Mouse (Mus musculus): ENCODE measurements at regions not wholly inside any gene's neighbourhood (a gene's known extent, or its start where the extent isn't known, plus 50 kb on each side); places are given as distances from the start of the nearest gene placed in this dataset.
A peak's percentile ranks its signal among the peaks of the same experiment; 100 is the strongest.

- H3K27me3 ChIP-seq (ENCODE audit: control insufficient read depth, insufficient read depth, low read length): no peaks in the 10 kb centered on the region
- H3K4me3 ChIP-seq (ENCODE audit: control insufficient read depth, low read depth, low read length): no peak overlapping the region
- H3K27ac ChIP-seq (ENCODE audit: control insufficient read depth, insufficient read depth, low read depth, low read length): no peak overlapping the region
- H3K36me3 ChIP-seq (ENCODE audit: control insufficient read depth, insufficient read depth, low read length): no peaks in the 10 kb centered on the region
- H3K4me1 ChIP-seq (ENCODE audit: control insufficient read depth, insufficient read depth, low read length): no peaks in the 10 kb centered on the region
- TF ChIP-seq CTCF (IDR thresholded peaks at IDR 0.05; ENCODE audit: control insufficient read depth, insufficient read depth, insufficient replicate concordance, low read depth, low read length): no peak
- TF ChIP-seq POLR2A (IDR thresholded peaks at IDR 0.05; ENCODE audit: control insufficient read depth, low read depth, low read length): no peak
Observed at GRCm38 (mm10) chr1:119259455-119259854, 162.6 kb downstream of the Inhbb start.

DNA sequence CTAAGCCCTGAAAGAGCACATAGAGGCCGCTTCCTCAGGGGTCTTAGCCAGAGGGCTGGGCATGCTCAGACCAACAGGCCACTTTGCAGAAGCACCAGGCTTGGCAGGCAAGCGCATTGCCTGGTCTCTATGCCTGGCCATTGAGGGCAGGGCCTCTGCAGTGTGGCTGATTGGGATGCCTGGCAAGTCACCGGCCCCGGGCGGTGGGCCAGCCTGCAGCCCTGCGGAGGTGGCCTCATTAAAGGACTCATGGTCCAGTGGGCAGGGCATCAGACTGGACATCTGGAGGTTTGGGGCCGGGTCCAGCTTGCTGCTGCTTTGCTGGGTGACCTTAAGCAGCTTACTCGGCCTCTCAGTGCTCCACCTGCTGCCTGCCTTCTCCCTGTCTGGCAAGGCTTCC, 165.3 kb downstream of the Inhbb start:
- no peak for TF ChIP-seq CTCF (IDR thresholded peaks at IDR 0.05; ENCODE audit: control insufficient read depth, insufficient read depth, insufficient replicate concordance, low read depth, low read length)
- TF ChIP-seq POLR2A (IDR thresholded peaks at IDR 0.05; ENCODE audit: control insufficient read depth, low read depth, low read length): no peak
- no peak overlapping the region for H3K27ac ChIP-seq (ENCODE audit: control insufficient read depth, insufficient read depth, low read depth, low read length)

DNA sequence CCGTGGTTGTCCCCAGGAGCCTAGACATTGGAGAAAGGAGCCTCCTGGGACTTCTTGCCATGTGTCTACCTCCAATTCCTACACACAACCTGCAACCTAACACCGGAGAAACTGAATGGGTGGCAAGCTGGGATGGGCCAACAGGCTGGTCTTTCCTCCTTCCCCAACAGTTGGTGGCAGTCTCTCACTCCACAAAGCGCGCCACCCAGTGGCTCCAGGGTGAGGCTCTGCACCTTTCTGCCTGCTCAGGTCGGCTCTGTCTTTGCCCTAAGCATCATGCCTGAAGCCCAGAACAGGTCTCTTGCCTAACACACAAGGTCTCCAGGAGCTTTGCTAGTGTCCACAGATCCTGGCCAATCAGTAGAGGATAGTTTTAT, 166.0 kb downstream of the Inhbb start:
- no peaks in the 10 kb centered on the region for H3K27me3 ChIP-seq (ENCODE audit: control insufficient read depth, insufficient read depth, low read length)
- peak; percentile 9; the same call in 1 of the 2 replicates for TF ChIP-seq CTCF (IDR thresholded peaks at IDR 0.05; ENCODE audit: control insufficient read depth, insufficient read depth, insufficient replicate concordance, low read depth, low read length)
- TF ChIP-seq POLR2A (IDR thresholded peaks at IDR 0.05; ENCODE audit: control insufficient read depth, low read depth, low read length): no peak
- H3K27ac ChIP-seq (ENCODE audit: control insufficient read depth, insufficient read depth, low read depth, low read length): no peak overlapping the region
- H3K4me3 ChIP-seq (ENCODE audit: control insufficient read depth, low read depth, low read length): no peak overlapping the region
- H3K4me1 ChIP-seq (ENCODE audit: control insufficient read depth, insufficient read depth, low read length): no peaks in the 10 kb centered on the region
- H3K36me3 ChIP-seq (ENCODE audit: control insufficient read depth, insufficient read depth, low read length): no peaks in the 10 kb centered on the region

More for the DNA sequence above, 165.3 kb downstream of the Inhbb start:
- Histone ChIP-seq H3K36me3 (ENCODE audit: control insufficient read depth, insufficient read depth, low read length) (no peaks in the 10 kb centered on the region), H3K4me1 (ENCODE audit: control insufficient read depth, insufficient read depth, low read length) (no peaks in the 10 kb centered on the region), H3K27me3 (ENCODE audit: control insufficient read depth, insufficient read depth, low read length) (no peaks in the 10 kb centered on the region), H3K4me3 (ENCODE audit: control insufficient read depth, low read depth, low read length) (no peak overlapping the region)

DNA sequence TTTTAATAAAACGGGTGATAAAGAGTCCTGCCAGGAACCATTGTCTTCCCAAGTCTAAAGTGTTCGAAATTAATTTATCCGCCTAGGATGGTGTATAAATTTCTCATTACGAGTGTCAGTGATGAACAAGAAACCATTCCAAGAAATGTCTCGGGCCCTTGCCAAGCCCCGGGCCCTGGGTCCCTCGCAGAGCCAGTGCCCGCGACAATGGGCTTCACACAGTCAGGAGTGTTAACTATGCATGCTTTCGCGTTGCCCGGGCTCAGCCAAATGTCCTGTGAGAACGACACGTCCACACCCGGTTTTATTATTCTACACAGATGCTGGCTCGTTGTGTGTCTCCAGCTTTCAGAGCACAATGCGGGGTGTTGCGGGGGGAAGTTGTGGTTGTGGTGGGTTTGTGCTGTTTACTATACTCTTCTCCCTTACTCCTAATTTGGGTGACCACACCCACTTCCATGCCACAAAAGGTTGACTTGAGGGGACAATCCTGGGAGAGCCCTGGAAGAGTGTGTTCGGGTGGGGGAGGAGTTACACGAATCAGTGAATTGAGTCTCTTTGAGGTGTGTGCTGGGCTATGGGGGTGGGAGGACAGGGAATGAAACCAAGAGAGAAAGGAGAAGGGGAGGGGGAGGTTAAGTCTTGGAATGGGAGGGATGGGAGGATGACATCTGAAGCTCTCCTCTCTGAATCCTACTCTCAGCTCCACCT, 166.5 kb downstream of the Inhbb start:
- H3K27ac ChIP-seq (ENCODE audit: control insufficient read depth, insufficient read depth, low read depth, low read length): no peak overlapping the region
- no peak overlapping the region for H3K4me3 ChIP-seq (ENCODE audit: control insufficient read depth, low read depth, low read length)
- no peaks in the 10 kb centered on the region for H3K27me3 ChIP-seq (ENCODE audit: control insufficient read depth, insufficient read depth, low read length)
- H3K4me1 ChIP-seq (ENCODE audit: control insufficient read depth, insufficient read depth, low read length): no peaks in the 10 kb centered on the region
- no peaks in the 10 kb centered on the region for H3K36me3 ChIP-seq (ENCODE audit: control insufficient read depth, insufficient read depth, low read length)
- TF ChIP-seq CTCF (IDR thresholded peaks at IDR 0.05; ENCODE audit: control insufficient read depth, insufficient read depth, insufficient replicate concordance, low read depth, low read length): no peak
- TF ChIP-seq POLR2A (IDR thresholded peaks at IDR 0.05; ENCODE audit: control insufficient read depth, low read depth, low read length): no peak

DNA sequence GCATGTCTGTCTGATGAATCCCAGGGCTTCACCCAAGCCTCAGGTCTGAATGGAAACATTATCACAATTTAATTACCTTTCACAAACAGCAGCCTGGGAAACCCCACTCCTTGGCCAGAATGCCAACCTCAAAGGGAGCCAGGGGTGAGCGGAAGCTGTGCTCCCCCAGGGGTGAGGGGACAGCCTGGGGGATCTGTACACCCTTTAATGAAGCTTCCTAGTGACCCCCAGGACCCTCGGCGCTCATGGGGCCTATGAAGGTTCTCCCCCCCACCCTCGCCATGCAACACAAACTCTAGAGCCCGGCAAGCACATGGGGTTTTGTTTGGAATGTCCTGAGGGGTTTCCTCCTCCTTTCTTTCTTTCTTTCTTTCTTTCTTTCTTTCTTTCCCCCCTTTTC, 167.1 kb downstream of the Inhbb start:
- H3K27ac ChIP-seq (ENCODE audit: control insufficient read depth, insufficient read depth, low read depth, low read length): no peak overlapping the region
- TF ChIP-seq CTCF (IDR thresholded peaks at IDR 0.05; ENCODE audit: control insufficient read depth, insufficient read depth, insufficient replicate concordance, low read depth, low read length): no peak
- no peak for TF ChIP-seq POLR2A (IDR thresholded peaks at IDR 0.05; ENCODE audit: control insufficient read depth, low read depth, low read length)
- H3K27me3 ChIP-seq (ENCODE audit: control insufficient read depth, insufficient read depth, low read length): no peaks in the 10 kb centered on the region
- no peaks in the 10 kb centered on the region for H3K4me1 ChIP-seq (ENCODE audit: control insufficient read depth, insufficient read depth, low read length)
- no peak overlapping the region for H3K4me3 ChIP-seq (ENCODE audit: control insufficient read depth, low read depth, low read length)
- H3K36me3 ChIP-seq (ENCODE audit: control insufficient read depth, insufficient read depth, low read length): no peaks in the 10 kb centered on the region

DNA sequence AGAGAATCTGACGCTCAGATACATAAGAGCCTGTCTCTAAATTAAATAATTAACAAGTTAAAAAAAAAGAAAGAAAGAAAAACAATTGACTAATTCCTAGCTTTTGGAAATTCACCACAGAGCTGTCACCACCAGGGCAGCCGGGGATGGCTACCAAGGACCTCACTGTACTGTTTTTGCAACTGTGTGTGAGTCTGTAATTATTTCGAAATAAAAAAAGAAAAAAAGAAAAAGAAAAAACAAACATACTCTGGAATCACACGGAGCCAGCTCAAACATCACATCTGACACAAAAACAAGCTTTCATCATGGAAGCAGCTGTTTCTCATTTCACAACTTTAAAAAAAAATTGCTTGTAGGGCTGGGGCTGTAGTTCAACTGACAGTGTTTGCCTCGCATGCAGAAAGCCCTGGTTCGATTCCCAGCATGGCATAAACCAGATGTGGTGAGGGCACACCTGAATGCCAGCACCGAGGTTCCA, 168.6 kb downstream of the Inhbb start:
- TF ChIP-seq POLR2A (IDR thresholded peaks at IDR 0.05; ENCODE audit: control insufficient read depth, low read depth, low read length) (no peak), CTCF (IDR thresholded peaks at IDR 0.05; ENCODE audit: control insufficient read depth, insufficient read depth, insufficient replicate concordance, low read depth, low read length) (no peak)
- no peaks in the 10 kb centered on the region for H3K36me3 ChIP-seq (ENCODE audit: control insufficient read depth, insufficient read depth, low read length)
- no peaks in the 10 kb centered on the region for H3K27me3 ChIP-seq (ENCODE audit: control insufficient read depth, insufficient read depth, low read length)
- H3K4me3 ChIP-seq (ENCODE audit: control insufficient read depth, low read depth, low read length): no peak overlapping the region
- H3K27ac ChIP-seq (ENCODE audit: control insufficient read depth, insufficient read depth, low read depth, low read length): no peak overlapping the region
- no peaks in the 10 kb centered on the region for H3K4me1 ChIP-seq (ENCODE audit: control insufficient read depth, insufficient read depth, low read length)

DNA sequence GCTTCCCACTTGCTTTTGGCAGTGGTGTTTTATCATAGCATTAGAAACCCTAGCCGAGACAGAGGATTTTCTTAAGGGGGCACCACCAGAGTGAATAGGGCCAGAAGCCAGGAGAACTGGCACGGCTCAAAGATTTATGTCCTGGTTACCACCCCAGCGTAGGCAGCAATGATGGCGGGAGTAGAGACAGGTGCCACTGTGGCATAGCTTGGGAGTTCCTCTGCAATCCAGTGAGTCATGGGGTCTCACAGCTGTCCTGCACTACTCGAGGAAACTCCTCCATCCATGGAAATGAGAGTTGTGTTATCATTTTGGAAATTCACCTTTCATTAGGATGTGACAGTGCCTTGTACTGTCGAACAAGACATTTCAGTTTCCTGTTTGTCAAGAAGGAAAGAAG, 169.6 kb downstream of the Inhbb start:
- Histone ChIP-seq H3K27me3 (ENCODE audit: control insufficient read depth, insufficient read depth, low read length) (no peaks in the 10 kb centered on the region), H3K4me3 (ENCODE audit: control insufficient read depth, low read depth, low read length) (no peak overlapping the region), H3K4me1 (ENCODE audit: control insufficient read depth, insufficient read depth, low read length) (no peaks in the 10 kb centered on the region), H3K27ac (ENCODE audit: control insufficient read depth, insufficient read depth, low read depth, low read length) (no peak overlapping the region), H3K36me3 (ENCODE audit: control insufficient read depth, insufficient read depth, low read length) (no peaks in the 10 kb centered on the region)
- TF ChIP-seq CTCF (IDR thresholded peaks at IDR 0.05; ENCODE audit: control insufficient read depth, insufficient read depth, insufficient replicate concordance, low read depth, low read length) (no peak), POLR2A (IDR thresholded peaks at IDR 0.05; ENCODE audit: control insufficient read depth, low read depth, low read length) (no peak)
